Mouse (Mus musculus) spleen, adult 2 months (tissue): Measurements from ENCODE around the gene Galnt4. TPM values are rescaled to one million over a fixed set of nuclear protein-coding genes. Genes with fewer than 3 reads are reported as not detected.

Source experiments
- DNase-seq, 2 experiments: peaks; one replicate each; pipeline versions ENCODE4 v3.0.0 to v3.0.0-alpha.2; 2012 to 2021; ENCODE audit warnings: low spot score in 2 of 2, low read depth in 1 of 2
- H3K27ac ChIP-seq: fragments of 200-500 bp; 2 replicates; pipeline ENCODE4 v1.5.1; 2012; ENCODE audit warnings: low read length, inconsistent platforms; ENCODE audit not compliant: insufficient read depth
- H3K27me3 ChIP-seq: fragments of 200-500 bp; 2 replicates; pipeline ENCODE4 v1.6.1; 2012; ENCODE audit warnings: mild to moderate bottlenecking, moderate library complexity, low read length, inconsistent platforms; ENCODE audit not compliant: control insufficient read depth, insufficient read depth
- H3K36me3 ChIP-seq: fragments of 200-500 bp; 2 replicates; pipeline ENCODE4 v1.6.1; 2012; ENCODE audit warnings: mild to moderate bottlenecking, low read length, inconsistent platforms; ENCODE audit not compliant: control insufficient read depth, insufficient read depth
- H3K4me1 ChIP-seq: fragments of 200-500 bp; 2 replicates; pipeline ENCODE4 v1.6.1; 2011; ENCODE audit warnings: inconsistent platforms; ENCODE audit not compliant: control insufficient read depth, insufficient read depth, insufficient read length
- H3K4me3 ChIP-seq: fragments of 200-500 bp; 2 replicates; pipeline ENCODE4 v1.5.1; 2011; ENCODE audit warnings: mild to moderate bottlenecking, inconsistent platforms; ENCODE audit not compliant: insufficient read depth, insufficient read length; ENCODE audit errors: extremely low read depth
- CTCF ChIP-seq: fragments of 200-500 bp; IDR thresholded peaks from 2 replicates; pipeline ENCODE4 v1.5.1; 2011; ENCODE audit warnings: mild to moderate bottlenecking, inconsistent platforms; ENCODE audit not compliant: insufficient read depth, insufficient read length, insufficient replicate concordance; ENCODE audit errors: extremely low read depth
- POLR2A ChIP-seq: fragments of 200-500 bp; IDR thresholded peaks from 2 replicates; pipeline ENCODE4 v1.6.1; 2011; ENCODE audit warnings: low read depth, low read length, inconsistent platforms
- WGBS: fragments of 180-500 bp; shearing (Covaris S2); methylation state at CpG from one replicate; pipeline ENCODE4 v1.1.7; 2018; 5-methylcytosine and 5-hydroxymethylcytosine counted together
- polyA plus RNA-seq: library from polyadenylated mRNA; depleted of rRNA; stranded (reverse); fragments of >200 nt; gene quantifications from 2 replicates; pipeline ENCODE4 v1.2.3, GENCODE M21; 2012

Galnt4 gene
- polyA plus RNA-seq, 1 experiment: 1.5 TPM

DNA sequence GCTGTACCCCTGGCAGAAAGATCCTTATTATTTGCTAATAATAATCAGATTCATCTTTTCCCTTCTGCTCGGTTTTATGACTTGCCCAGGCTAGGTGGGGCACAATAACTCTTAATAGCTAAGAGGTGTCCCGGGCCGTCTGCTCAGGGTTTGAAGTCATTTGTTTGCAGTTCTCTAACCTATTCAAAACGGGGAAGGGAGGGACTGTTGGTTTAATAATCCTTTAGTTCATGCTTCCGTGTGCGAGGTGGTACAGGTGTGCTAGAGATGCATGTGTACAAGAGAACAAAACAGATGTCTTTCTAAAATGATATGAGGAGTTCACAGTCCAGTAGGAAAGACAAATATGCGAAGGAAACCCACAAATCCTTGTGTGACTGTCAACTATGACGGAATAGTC is 6.3 kb downstream of the Galnt4 start:
- no peak overlapping the region for H3K27ac ChIP-seq
- no peaks in the 10 kb centered on the region for H3K27me3 ChIP-seq
- no peak for TF ChIP-seq POLR2A
- no peak for TF ChIP-seq CTCF
- WGBS: 90% methylated on average over 8 of the region's 8 CpGs
- H3K4me1 ChIP-seq: peaks cover 17% of the 10 kb centered on the region; the same call in 1 of the 2 replicates
- H3K4me3 ChIP-seq: no peak overlapping the region
- DNase-seq: no peak
- peaks cover 1% of the 10 kb centered on the region; the same call in 1 of the 2 replicates for H3K36me3 ChIP-seq

DNA sequence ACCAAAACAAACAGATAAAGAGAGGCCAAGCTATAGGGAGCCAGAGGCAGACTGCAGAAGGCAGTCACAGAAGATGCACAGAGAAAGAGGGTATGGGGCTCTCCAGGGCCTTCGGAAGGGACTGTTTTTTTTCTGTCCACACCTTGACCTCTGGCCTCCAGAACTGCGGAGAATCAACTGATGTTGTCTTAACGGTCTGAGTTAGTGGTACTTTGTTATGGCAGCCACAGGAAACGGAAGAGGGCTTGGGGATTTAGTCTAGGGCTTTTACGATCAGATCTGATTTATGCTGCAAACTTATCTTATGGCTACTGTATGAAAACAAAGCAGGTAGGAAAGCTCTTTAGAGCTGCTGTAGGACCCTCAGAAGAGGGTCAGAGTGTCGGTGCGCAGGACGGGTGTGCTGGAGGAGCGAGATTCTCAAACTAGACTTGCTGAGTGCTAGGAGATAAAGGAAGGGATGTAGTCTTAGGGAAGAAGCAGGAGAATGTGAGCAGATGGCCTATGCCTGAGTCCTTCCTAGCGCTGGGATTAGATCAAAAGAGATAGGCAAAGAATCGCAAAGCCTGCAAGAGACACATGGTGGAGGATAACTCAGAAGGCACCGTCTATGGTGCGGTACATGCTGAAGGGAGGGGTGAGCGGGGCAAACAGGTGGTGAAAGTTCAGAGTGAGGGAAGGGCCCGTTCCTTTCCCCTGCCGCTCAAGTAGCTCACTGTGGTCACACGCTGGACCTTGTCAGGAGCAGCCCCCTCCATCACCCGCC is 7.7 kb downstream of the Galnt4 start:
- no peaks in the 10 kb centered on the region for H3K27me3 ChIP-seq
- DNase-seq: no peak
- 68% methylated on average over 18 of the region's 18 CpGs for WGBS
- H3K4me3 ChIP-seq: no peak overlapping the region
- H3K4me1 ChIP-seq: peaks cover 17% of the 10 kb centered on the region; the same call in 1 of the 2 replicates
- H3K27ac ChIP-seq: 0 out of 2 replicates have a peak overlapping the region, but pooled peaks have one; percentile 5
- no peaks in the 10 kb centered on the region for H3K36me3 ChIP-seq
- no peak for TF ChIP-seq CTCF
- no peak for TF ChIP-seq POLR2A

DNA sequence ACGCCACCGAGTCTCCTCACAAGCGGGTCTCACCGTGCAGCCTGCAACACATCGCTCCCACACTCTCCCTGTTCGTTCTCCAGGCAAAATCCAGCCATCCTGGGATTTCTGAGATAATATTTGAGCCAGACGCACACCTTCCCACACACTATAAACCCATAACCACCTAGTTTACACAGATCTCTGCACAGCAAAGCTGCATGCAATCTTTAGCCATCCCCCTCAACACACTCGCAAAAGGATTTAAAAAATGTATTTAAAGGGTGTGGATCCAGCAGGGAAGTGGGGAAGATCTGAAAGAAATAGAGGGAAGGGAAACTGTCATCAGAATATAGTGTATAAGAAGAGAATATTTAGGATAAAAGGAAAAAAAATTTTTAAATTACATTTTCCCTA is 8.3 kb downstream of the Galnt4 start:
- DNase-seq: no peak
- 93% methylated on average over 8 of the region's 8 CpGs for WGBS
- H3K27ac ChIP-seq: no peak overlapping the region
- no peak for TF ChIP-seq POLR2A
- H3K4me3 ChIP-seq: no peak overlapping the region
- H3K36me3 ChIP-seq: no peaks in the 10 kb centered on the region
- H3K27me3 ChIP-seq: no peaks in the 10 kb centered on the region
- peaks cover 11% of the 10 kb centered on the region; the same call in 1 of the 2 replicates for H3K4me1 ChIP-seq

DNA sequence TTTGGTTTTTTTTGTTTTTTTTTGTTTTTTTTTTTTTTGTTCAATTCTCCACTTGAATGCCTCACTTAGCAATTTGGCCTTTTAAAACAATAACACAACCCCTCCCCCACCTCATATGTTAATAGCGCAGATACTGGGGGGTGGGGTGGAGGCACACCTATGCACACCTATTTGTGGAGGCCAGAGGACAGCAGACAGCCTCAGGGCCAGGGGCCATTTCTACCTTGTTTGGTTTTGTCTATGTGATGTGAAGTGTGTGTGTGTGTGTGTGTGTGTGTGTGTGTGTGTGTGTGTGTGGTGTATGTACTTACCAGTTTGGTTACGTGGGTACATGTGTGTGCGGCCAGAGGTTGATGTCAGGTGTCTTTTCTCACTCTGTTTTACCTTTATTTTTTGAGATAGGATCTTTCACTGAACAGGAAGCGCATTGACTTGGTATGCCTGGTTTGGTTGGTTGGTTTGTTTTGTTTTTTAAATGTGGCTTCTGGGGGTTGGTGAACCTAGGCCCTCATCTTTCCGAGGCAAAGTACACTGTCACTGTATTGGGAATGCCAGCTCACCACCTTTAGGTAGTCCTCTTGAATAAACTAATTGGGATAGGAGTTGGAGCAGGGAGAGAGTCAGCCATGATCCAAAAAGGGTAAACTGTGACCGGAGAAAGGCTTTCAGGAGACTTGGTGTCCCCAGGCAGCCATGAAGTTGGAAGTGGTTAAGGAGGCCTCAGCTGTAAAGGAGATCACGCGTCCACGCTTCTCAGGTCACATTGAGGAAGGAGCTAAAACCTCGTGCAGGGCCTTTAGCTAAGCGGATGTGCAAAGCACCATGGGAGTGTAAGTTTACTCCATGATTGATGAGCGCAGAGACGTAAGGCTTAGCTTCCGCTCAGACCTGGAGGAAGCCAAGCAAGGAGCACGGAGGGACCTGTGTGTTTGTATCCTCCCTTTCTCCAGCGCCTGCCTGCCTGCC is 9.0 kb downstream of the Galnt4 start:
- WGBS: 84% methylated on average over 16 of the region's 16 CpGs

DNA sequence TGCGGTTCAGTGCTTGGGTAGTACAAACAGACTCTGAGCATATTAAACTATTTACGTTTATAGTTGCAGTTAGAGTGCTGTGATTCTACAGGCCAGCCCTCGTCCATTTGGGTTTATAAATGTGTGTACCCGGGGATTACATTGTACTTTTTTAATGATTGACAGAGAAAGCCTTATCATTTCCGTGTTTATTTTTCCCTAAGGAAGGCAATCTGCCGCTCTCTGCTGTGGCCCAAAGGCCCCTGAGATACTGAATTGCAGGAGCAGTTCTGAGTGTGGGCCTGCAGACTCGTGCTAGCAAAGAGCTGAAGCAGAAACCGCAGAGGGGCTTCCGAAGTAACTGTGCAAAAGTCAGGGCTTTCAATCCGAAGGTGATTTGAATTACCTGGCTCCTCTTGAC is 9.9 kb downstream of the Galnt4 start:
- H3K27me3 ChIP-seq: no peaks in the 10 kb centered on the region
- WGBS: 92% methylated on average over 10 of the region's 10 CpGs
- H3K27ac ChIP-seq: no peak overlapping the region
- no peak overlapping the region for H3K4me3 ChIP-seq
- peaks cover 8% of the 10 kb centered on the region; the same call in 1 of the 2 replicates for H3K4me1 ChIP-seq
- no peak for DNase-seq
- no peak for TF ChIP-seq CTCF
- no peaks in the 10 kb centered on the region for H3K36me3 ChIP-seq

More for the DNA sequence above, 9.0 kb downstream of the Galnt4 start:
- Histone ChIP-seq H3K36me3 (no peaks in the 10 kb centered on the region), H3K4me1 (peaks cover 8% of the 10 kb centered on the region; the same call in 1 of the 2 replicates), H3K4me3 (no peak overlapping the region), H3K27me3 (no peaks in the 10 kb centered on the region), H3K27ac (peak overlapping the region; percentile 41)
- no peak for DNase-seq
- TF ChIP-seq POLR2A (no peak), CTCF (no peak)

DNA sequence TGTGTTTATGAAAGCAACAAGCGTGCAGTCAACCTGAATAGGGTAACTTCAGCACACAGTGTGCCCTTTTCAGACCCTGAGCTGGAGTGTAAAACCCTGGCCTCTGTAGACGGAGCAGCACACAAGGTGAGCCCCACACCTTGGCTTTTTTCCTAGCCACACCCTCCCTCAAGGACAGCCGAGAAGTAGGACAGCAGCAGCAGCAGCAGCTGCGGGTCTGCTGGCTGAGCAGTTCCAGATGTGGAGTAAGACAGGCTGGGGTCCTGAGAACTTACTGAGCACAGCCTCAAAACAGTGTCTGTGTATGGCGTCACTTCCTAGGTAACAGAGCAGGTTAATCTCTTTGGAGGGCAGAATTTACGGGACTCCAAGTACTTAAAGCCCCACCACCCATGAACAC is 10.7 kb downstream of the Galnt4 start:
- no peak for TF ChIP-seq POLR2A
- no peak for TF ChIP-seq CTCF
- DNase-seq: no peak
- WGBS: 79% methylated on average over 6 of the region's 6 CpGs
- H3K36me3 ChIP-seq: no peaks in the 10 kb centered on the region
- no peak overlapping the region for H3K27ac ChIP-seq
- no peak overlapping the region for H3K4me3 ChIP-seq
- H3K27me3 ChIP-seq: no peaks in the 10 kb centered on the region
- H3K4me1 ChIP-seq: peaks cover 8% of the 10 kb centered on the region; the same call in 1 of the 2 replicates
